Mouse (Mus musculus) frontal cortex, postnatal 14 days (tissue): ENCODE results near the gene Grid1.

Source experiments
- DNase-seq, 2 experiments: peaks; one replicate each; pipeline ENCODE4 v3.0.0; 2022; ENCODE audit warnings: low spot score in 2 of 2

The Grid1 gene

GRCm38 (mm10) chr14:34819919-34820652, at the start of gene Grid1:
Gene Grid1 (plus strand): TSS chr14:34820108.
- DNase-seq, result peak in 1 of 2 experiments; percentile 40

- DNase-seq, result no peak
Measured at GRCm38 (mm10) chr14:34770467-34770866, 49.4 kb upstream of the Grid1 start.

- DNase-seq, result no peak
Measured at GRCm38 (mm10) chr14:34771601-34772000, 48.3 kb upstream of the Grid1 start.

- DNase-seq, result no peak
Measured at GRCm38 (mm10) chr14:34772132-34772531, 47.8 kb upstream of the Grid1 start.

- DNase-seq, result no peak
Measured at GRCm38 (mm10) chr14:34773681-34774080, 46.2 kb upstream of the Grid1 start.

GRCm38 (mm10) chr14:34774231-34774630, 45.7 kb upstream of the Grid1 start:
- DNase-seq, result no peak

GRCm38 (mm10) chr14:34776719-34777385, 43.1 kb upstream of the Grid1 start:
- DNase-seq, result no peak

- DNase-seq, result peak in 1 of 2 experiments; percentile 38
Measured at GRCm38 (mm10) chr14:34777810-34778209, 42.1 kb upstream of the Grid1 start.

GRCm38 (mm10) chr14:34778760-34779159, 41.1 kb upstream of the Grid1 start:
- no peak for DNase-seq

GRCm38 (mm10) chr14:34793406-34794037, 26.4 kb upstream of the Grid1 start:
- DNase-seq, result no peak

GRCm38 (mm10) chr14:34810763-34811489, 9.0 kb upstream of the Grid1 start:
- peak in 1 of 2 experiments; percentile 87 for DNase-seq

- DNase-seq, result no peak
Measured at GRCm38 (mm10) chr14:34811490-34811808, 8.5 kb upstream of the Grid1 start.

- DNase-seq, result peak in 1 of 2 experiments; percentile 2
Measured at GRCm38 (mm10) chr14:34816301-34816700, 3.6 kb upstream of the Grid1 start.

GRCm38 (mm10) chr14:34818387-34818980, 1.4 kb upstream of the Grid1 start:
- DNase-seq, result peak in 1 of 2 experiments; percentile 13

- peak in 1 of 2 experiments; percentile 48 for DNase-seq
Measured at GRCm38 (mm10) chr14:34819121-34819918, 588 bp upstream of the Grid1 start.

GRCm38 (mm10) chr14:34820653-34821005, 721 bp downstream of the Grid1 start:
- DNase-seq, result no peak

GRCm38 (mm10) chr14:34821131-34821790, 1.4 kb downstream of the Grid1 start:
- peak in 1 of 2 experiments; percentile 14 for DNase-seq

- peak in 1 of 2 experiments; percentile 77 for DNase-seq
Measured at GRCm38 (mm10) chr14:34823136-34823535, 3.2 kb downstream of the Grid1 start.

GRCm38 (mm10) chr14:34824186-34824585, 4.3 kb downstream of the Grid1 start:
- DNase-seq, result peak in 1 of 2 experiments; percentile 5

- DNase-seq, result no peak
Measured at GRCm38 (mm10) chr14:34825902-34826301, 6.0 kb downstream of the Grid1 start.
